Mouse (Mus musculus) E14TG2a.4 (cell line): ENCODE results near the gene Rassf1.

Experiments
- H3K27me3 ChIP-seq: 2 replicates; pipeline ENCODE4 v1.6.1; 2014; ENCODE audit warnings: low read length, control low read depth; ENCODE audit not compliant: insufficient read depth
- H3K36me3 ChIP-seq: 2 replicates; pipeline ENCODE4 v1.6.1; 2014; ENCODE audit warnings: low read length, control low read depth; ENCODE audit not compliant: insufficient read depth
- H3K4me1 ChIP-seq: replicated peaks from 2 replicates; pipeline ENCODE4 v1.6.1; 2014; ENCODE audit warnings: low read depth, low read length, control low read depth
- H3K4me3 ChIP-seq: replicated peaks from 2 replicates; pipeline ENCODE4 v1.5.1; 2014; ENCODE audit warnings: mild to moderate bottlenecking, low read length
- H3K9me3 ChIP-seq: 2 replicates; pipeline ENCODE4 v1.6.1; 2014; ENCODE audit warnings: low read length, control low read depth
- CTCF ChIP-seq: conservative IDR thresholded peaks from 2 replicates; pipeline ENCODE4 v1.5.1; 2014; ENCODE audit warnings: low read length
- NANOG ChIP-seq: IDR thresholded peaks from 2 replicates; pipeline ENCODE4 v1.6.1; 2014; ENCODE audit warnings: borderline replicate concordance, low read length, mixed read lengths
- POU5F1 ChIP-seq: IDR thresholded peaks from 2 replicates; pipeline ENCODE4 v1.6.1; 2014; ENCODE audit warnings: low read length, borderline replicate concordance

Rassf1 gene

DNA sequence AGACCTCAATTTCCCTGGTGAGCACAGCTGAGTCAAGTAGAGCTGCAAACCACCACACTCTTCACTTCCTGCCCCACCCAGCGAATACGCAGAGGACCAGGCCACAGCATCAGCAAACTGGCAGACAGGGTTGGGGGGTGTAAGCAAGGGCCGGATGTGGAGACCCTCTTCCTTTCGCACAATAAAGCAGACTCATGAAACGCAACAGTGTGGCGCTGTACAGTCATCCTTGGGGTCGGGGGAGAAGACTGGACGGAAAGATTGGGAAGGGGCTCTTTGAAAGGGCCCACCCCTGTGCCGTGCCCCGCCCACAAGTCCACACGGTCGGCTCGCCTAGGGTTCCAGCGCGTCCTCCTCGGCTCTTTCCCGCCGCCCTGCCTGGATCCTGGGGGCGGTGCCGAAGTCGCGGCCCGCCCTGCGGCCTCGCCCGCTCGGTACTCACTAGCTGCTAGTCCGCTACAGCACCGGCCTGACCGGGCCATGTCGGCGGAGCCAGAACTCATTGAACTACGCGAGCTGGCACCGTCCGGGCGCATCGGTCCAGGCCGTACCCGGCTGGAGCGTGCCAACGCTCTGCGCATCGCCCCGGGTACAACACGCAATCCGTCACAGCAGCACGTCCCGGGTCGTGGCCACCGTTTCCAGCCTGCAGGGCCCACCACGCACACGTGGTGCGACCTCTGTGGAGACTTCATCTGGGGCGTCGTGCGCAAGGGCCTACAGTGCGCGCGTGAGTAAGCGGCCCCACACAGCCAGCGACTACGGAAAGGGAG is at the start of gene Rassf1:
Rassf1 (plus strand) TSS at position 439 of the 773 bp plus-strand sequence.
- Histone ChIP-seq H3K4me3 (peak within 1 kb of the TSS; percentile 75), H3K4me1 (peaks cover 82% of the 10 kb centered on the region), H3K9me3 (no peaks in the 10 kb centered on the region), H3K27me3 (peaks cover 64% of the 10 kb centered on the region), H3K36me3 (peaks cover under 1% of the 10 kb centered on the region; the same call in 1 of the 2 replicates)
- TF ChIP-seq NANOG = no peak
- no peak for TF ChIP-seq POU5F1
- no peak for TF ChIP-seq CTCF

DNA sequence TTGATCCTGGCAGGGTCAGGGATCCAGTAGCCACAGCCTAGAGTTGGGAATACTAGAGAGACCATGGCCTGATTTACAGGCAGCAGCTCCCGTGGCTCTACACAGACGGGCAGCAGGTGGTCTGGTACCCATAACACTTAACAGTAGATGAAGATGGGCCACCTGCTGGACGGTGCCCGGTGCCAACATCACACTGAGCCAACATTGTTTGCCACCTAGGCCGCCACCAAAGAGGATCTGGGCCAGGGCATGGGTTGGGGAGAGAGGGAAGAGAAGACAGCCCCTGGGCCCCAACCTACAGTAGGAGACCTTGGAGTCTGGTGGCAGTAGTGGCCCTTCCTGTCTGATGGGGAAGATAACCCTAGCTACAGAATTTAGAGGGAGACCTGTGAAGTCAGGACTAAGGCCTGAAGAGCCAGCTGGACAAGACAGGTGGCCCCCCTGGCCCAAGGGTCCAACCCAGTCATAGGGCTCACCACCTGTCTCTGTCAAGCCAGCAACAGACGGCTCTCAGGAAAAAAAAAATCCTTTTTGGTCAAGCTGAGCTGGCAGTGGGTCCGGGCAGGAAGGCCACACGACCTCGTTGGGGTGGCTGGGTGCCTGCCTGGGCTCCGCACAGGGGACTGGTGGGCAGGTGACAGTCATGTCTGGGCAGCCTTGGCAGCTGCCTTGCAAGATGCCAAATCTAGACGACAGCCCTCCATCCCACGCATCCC is 49.1 kb upstream of the Rassf1 start:
- no peaks in the 10 kb centered on the region for H3K36me3 ChIP-seq
- peaks cover 6% of the 10 kb centered on the region; the same call in 1 of the 2 replicates for H3K27me3 ChIP-seq
- no peak for TF ChIP-seq CTCF
- no peak for TF ChIP-seq POU5F1
- no peak for TF ChIP-seq NANOG
- no peak overlapping the region for H3K4me3 ChIP-seq
- H3K9me3 ChIP-seq = peaks cover 5% of the 10 kb centered on the region; the same call in 1 of the 2 replicates
- H3K4me1 ChIP-seq = peaks cover 26% of the 10 kb centered on the region

DNA sequence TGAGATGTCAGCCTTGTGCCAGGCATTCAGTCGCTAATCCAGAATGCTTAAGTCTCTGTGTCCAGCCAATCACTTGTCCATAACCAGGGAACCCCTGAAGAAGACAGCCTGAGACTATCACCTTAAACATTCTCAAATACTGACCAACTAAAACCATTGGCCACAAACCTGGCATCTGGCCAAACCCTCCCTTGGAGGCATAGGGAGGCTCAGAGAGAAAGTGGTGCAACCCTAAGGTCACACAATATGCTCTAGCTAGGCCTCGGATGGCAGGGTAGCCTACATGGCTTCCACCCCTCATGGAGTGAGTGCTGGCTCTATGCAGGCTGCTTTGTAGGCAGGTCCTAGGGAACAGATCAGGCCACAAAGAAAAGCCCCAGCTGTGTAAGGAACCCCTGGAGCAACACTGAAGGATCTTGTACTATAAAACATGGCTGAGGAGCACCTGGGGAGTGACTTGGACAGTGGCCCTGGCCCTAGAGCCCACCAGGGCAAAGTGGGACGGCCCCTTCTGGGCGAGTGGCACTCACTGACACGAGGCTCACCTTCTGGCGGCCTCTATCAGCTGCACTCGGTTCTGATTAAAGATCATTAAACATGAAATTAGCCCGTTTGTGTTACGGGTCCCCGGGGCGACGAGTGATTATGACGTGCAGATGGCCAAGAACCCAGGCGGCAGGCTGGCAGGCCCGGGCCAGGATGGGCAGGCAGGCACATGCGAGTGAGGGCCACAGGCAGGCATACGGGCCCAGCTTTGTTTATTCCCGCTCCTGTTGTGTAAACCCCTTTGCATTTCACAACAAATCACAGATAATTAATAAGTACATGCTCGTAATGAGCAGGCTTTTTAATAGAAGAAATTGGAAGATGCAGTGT is 46.5 kb upstream of the Rassf1 start:
- Histone ChIP-seq H3K4me3 (peak overlapping the region; percentile 70), H3K36me3 (no peaks in the 10 kb centered on the region), H3K4me1 (peaks cover 43% of the 10 kb centered on the region), H3K9me3 (no peaks in the 10 kb centered on the region), H3K27me3 (no peaks in the 10 kb centered on the region; the same call in 1 of the 2 replicates)
- TF ChIP-seq CTCF (no peak), NANOG (no peak), POU5F1 (no peak)

- peaks cover 57% of the 10 kb centered on the region for H3K4me1 ChIP-seq
- H3K9me3 ChIP-seq = no peaks in the 10 kb centered on the region
- peaks cover 1% of the 10 kb centered on the region; the same call in 1 of the 2 replicates for H3K27me3 ChIP-seq
- H3K36me3 ChIP-seq = no peaks in the 10 kb centered on the region
- TF ChIP-seq POU5F1 (no peak), CTCF (no peak), NANOG (no peak)
- H3K4me3 ChIP-seq = no peak overlapping the region
Measured at GRCm38 (mm10) chr9:107508266-107508665, 43.1 kb upstream of the Rassf1 start.

- no peaks in the 10 kb centered on the region for H3K36me3 ChIP-seq
- TF ChIP-seq CTCF (no peak), NANOG (no peak), POU5F1 (no peak)
- H3K9me3 ChIP-seq = no peaks in the 10 kb centered on the region
- H3K4me3 ChIP-seq = no peak overlapping the region
- peaks cover 44% of the 10 kb centered on the region for H3K4me1 ChIP-seq
- peaks cover 5% of the 10 kb centered on the region; the same call in 1 of the 2 replicates for H3K27me3 ChIP-seq
Measured at GRCm38 (mm10) chr9:107510384-107511100, 40.8 kb upstream of the Rassf1 start.

GRCm38 (mm10) chr9:107511436-107511835 is 39.9 kb upstream of the Rassf1 start:
- no peaks in the 10 kb centered on the region for H3K36me3 ChIP-seq
- H3K4me3 ChIP-seq = no peak overlapping the region
- H3K9me3 ChIP-seq = no peaks in the 10 kb centered on the region
- H3K27me3 ChIP-seq = peaks cover 5% of the 10 kb centered on the region; the same call in 1 of the 2 replicates
- H3K4me1 ChIP-seq = peaks cover 47% of the 10 kb centered on the region
- TF ChIP-seq CTCF (no peak), POU5F1 (no peak), NANOG (no peak)

DNA sequence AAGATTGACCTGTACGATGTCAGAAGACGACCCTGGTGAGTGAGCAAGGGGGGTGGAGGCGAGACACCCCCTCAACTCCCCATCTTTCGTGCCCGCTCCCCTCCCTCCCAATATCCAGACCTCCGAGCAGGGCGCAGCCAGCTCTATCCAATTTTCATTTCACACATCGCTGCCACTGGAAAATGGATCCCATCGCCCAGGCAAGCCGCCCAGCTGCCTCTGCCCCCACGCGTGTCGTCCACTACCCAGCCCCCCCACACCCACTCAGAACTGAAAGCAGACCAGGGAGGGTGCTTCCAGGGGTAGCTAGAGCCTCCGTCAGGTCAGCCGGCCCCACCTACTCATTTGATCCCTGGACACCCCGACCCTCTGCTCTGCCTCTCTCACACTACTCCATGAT is 39.0 kb upstream of the Rassf1 start:
- Histone ChIP-seq H3K4me1 (peaks cover 49% of the 10 kb centered on the region), H3K4me3 (no peak overlapping the region), H3K27me3 (peaks cover 5% of the 10 kb centered on the region), H3K36me3 (no peaks in the 10 kb centered on the region), H3K9me3 (no peaks in the 10 kb centered on the region)
- TF ChIP-seq CTCF = no peak
- TF ChIP-seq NANOG = no peak
- TF ChIP-seq POU5F1 = no peak
